Mouse (Mus musculus): ENCODE measurements around the gene Itga6. TPM values are rescaled to one million over a fixed set of nuclear protein-coding genes. Genes with fewer than 3 reads are reported as not detected.
A peak's percentile ranks its signal among the peaks of the same experiment; 100 is the strongest.

Itga6 gene
- polyA plus RNA-seq (2014; fragmentation: Nextera tagmentation; extraction: Ambion mirVana): 54.2 and 59.5 TPM in 2 replicates

DNA sequence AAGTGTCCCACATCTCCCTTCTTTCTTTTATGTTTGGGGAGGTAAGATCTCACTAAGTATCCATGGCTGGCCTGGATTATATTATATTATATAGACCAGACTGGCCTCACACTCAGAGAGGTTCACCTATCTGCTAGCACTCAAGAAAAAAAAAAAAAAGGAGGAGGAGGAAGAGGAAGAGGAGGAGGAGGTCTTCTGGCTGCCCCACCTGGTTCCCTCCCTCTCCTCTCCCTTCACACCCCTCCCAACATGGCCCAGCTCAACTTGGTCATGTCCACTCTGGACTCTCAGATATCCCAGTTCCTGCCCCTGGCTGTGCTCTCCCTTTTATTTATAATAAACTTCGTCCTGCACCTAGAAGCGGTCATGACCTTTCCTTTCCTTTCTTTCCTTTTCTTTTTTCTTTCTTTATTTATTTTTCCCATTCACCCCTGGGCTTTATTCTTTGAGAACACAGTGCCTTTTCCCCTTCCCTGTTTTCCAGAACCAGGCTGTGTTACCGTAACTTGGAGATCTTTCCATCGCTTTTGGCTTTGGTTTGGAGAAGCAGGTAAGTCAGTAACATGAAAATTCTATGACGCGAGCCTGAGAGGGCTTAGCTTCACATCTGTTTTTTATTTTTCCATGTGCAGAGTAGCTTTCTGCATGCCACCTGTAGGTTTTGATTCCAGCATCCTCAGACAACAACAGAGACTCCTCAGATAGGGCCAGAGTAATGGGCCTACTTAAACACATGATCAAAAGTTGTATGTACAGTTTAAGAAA, at the start of gene Itga6:
Gene Itga6, plus strand, starts transcription at position 7 of the 765 bp plus-strand sequence.
- H3K9me3 ChIP-seq (ENCODE audit: control insufficient read depth, low read length): no peaks in the 10 kb centered on the region
- peak within 1 kb of the TSS; percentile 18; the same call in 1 of the 2 replicates for H3K4me2 ChIP-seq (ENCODE audit: low read depth, low read length, severe bottlenecking)
- no peaks in the 10 kb centered on the region for H3K36me3 ChIP-seq (ENCODE audit: control insufficient read depth, insufficient read depth, low read length)
- peaks cover 24% of the 10 kb centered on the region for H3K4me1 ChIP-seq (replicated peaks; ENCODE audit: control insufficient read depth, insufficient read depth, low read length)
- WGBS: 47% methylated on average over 6 of the region's 6 CpGs
- no peak for DNase-seq (ENCODE audit: low spot score)
- H3K9ac ChIP-seq (ENCODE audit: low read length): peak within 1 kb of the TSS; percentile 16
- H3K27ac ChIP-seq (ENCODE audit: low read depth, low read length): 0 out of 2 replicates have a peak within 1 kb of the TSS, but pooled peaks have one; percentile 32
- H3K27me3 ChIP-seq (ENCODE audit: control insufficient read depth, insufficient read depth, low read length): no peaks in the 10 kb centered on the region
- ATAC-seq (replicated peaks; ENCODE audit: low FRiP score): no peak
- H3K4me3 ChIP-seq (ENCODE audit: low read depth, low read length): no peak within 1 kb of the TSS

DNA sequence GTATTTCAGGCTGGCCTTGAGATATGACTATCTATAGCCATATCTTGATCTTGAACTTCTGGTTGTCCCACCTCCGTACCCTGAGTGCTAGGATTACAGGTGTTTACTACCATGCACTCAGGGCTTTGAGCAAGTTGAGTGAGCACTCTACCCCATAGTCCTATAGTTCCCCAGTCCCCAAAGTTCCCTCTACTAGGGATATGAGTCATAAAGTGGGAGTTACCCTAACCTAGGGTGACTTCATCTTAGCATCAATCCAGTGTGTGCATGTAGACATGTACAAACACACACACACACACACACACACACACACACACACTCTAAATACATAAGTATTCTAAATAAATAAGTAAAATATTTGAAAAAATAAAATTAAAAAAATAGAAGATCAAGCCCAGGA, 48.6 kb upstream of the Itga6 start:
- no peaks in the 10 kb centered on the region for H3K27me3 ChIP-seq (ENCODE audit: control insufficient read depth, insufficient read depth, low read length)
- no peak overlapping the region for H3K4me3 ChIP-seq (ENCODE audit: low read depth, low read length)
- H3K4me1 ChIP-seq (replicated peaks; ENCODE audit: control insufficient read depth, insufficient read depth, low read length): no peaks in the 10 kb centered on the region
- no peak overlapping the region for H3K9ac ChIP-seq (ENCODE audit: low read length)
- H3K27ac ChIP-seq (ENCODE audit: low read depth, low read length): no peak overlapping the region
- no peak overlapping the region for H3K4me2 ChIP-seq (ENCODE audit: low read depth, low read length, severe bottlenecking)
- 94% methylated on average over 1 of the region's 1 CpGs for WGBS
- no peaks in the 10 kb centered on the region for H3K36me3 ChIP-seq (ENCODE audit: control insufficient read depth, insufficient read depth, low read length)
- ATAC-seq (replicated peaks; ENCODE audit: low FRiP score) (no peak), DNase-seq (ENCODE audit: low spot score) (no peak)
- H3K9me3 ChIP-seq (ENCODE audit: control insufficient read depth, low read length): no peaks in the 10 kb centered on the region

DNA sequence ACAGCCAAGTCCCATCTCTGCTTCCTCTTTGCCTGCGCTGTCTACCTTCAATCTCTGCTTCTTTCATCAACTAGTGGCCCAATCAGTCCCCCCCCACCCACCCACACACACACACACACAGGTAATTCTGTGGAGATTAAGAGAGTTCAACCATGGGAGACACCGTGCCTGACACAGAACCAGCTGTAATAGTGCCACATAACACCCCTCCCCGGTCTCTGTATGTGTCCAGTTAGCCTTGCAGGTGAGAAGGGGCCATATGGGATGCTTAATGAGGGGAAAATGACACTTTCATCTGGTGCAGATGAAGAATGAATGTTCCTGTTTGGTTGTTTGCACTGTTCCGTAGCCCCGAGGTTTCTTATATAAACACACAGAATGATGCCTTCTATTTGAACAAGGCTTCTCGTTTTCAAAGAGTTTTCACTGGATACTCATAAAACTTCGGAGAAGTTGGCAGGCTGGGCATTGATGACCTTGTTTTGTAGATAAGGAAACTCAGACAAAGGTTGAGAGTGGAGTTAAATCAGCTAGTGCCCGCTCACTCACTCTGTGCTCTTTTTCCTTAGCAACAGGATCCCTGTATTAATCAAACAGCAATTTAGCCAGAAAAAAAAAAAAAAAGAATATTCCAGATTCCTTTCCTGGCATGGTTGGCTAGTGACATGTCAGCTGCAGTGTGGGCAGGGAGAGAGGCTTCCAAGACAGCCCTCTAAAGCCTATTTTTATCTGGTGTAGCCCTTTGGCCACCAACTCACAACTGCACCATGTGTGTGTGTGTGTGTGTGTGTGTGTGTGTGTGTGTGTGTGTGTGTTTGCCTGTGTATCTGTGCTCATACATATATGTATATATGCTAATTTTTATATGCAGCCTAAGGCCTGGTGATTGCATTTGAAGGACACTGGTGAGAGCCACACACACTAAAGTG, 47.7 kb upstream of the Itga6 start:
- 82% methylated on average over 8 of the region's 8 CpGs for WGBS
- H3K9me3 ChIP-seq (ENCODE audit: control insufficient read depth, low read length): no peaks in the 10 kb centered on the region
- H3K4me1 ChIP-seq (replicated peaks; ENCODE audit: control insufficient read depth, insufficient read depth, low read length): no peaks in the 10 kb centered on the region
- ATAC-seq (replicated peaks; ENCODE audit: low FRiP score) (no peak), DNase-seq (ENCODE audit: low spot score) (no peak)
- no peak overlapping the region for H3K27ac ChIP-seq (ENCODE audit: low read depth, low read length)
- no peak overlapping the region for H3K9ac ChIP-seq (ENCODE audit: low read length)
- no peaks in the 10 kb centered on the region for H3K27me3 ChIP-seq (ENCODE audit: control insufficient read depth, insufficient read depth, low read length)
- no peak overlapping the region for H3K4me2 ChIP-seq (ENCODE audit: low read depth, low read length, severe bottlenecking)
- H3K4me3 ChIP-seq (ENCODE audit: low read depth, low read length): no peak overlapping the region
- no peaks in the 10 kb centered on the region for H3K36me3 ChIP-seq (ENCODE audit: control insufficient read depth, insufficient read depth, low read length)

DNA sequence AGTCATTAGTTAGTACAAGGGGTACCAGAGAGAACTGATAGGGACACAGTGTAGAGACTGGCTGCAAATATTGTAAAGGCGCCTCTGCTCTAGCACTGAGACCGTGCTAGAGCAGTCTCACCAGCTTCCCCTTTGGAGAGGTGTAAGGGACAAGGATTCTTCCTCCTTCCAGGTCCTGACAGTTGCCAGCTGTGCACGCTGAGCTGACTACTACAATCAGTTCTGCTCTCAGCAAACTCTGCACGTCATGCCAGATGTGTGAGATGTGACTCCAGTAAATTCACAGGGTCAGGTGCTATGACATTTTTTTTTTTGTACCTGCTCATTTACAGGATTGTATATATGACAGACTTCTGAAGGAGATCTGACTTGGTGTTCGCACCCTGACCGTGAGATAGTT, 47.0 kb upstream of the Itga6 start:
- ATAC-seq (replicated peaks; ENCODE audit: low FRiP score): no peak
- H3K4me3 ChIP-seq (ENCODE audit: low read depth, low read length): no peak overlapping the region
- 85% methylated on average over 6 of the region's 6 CpGs for WGBS

DNA sequence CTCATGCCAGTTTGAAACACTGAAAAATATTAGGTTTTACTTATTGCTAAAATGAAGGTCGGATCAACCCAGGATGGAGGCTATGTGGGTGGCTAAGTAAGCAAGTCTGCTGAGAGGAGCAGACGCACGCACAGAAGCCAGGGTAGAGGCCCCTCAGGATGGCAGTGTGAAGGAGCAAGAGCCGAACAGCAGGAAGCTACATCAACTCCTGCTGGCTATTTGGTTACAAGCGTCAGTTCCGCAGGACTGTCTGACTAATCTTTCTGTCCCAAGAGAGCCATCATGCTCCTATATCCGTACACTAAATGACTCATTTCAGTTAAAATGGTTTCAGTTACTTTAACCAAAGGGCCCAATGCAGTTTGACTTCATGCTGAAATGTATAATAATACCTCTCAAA, 46.5 kb upstream of the Itga6 start:
- Histone ChIP-seq H3K4me2 (ENCODE audit: low read depth, low read length, severe bottlenecking) (no peak overlapping the region), H3K4me1 (replicated peaks; ENCODE audit: control insufficient read depth, insufficient read depth, low read length) (no peaks in the 10 kb centered on the region), H3K9me3 (ENCODE audit: control insufficient read depth, low read length) (no peaks in the 10 kb centered on the region), H3K27me3 (ENCODE audit: control insufficient read depth, insufficient read depth, low read length) (no peaks in the 10 kb centered on the region), H3K27ac (ENCODE audit: low read depth, low read length) (no peak overlapping the region), H3K4me3 (ENCODE audit: low read depth, low read length) (no peak overlapping the region), H3K9ac (ENCODE audit: low read length) (no peak overlapping the region), H3K36me3 (ENCODE audit: control insufficient read depth, insufficient read depth, low read length) (no peaks in the 10 kb centered on the region)
- DNase-seq (ENCODE audit: low spot score) (no peak), ATAC-seq (replicated peaks; ENCODE audit: low FRiP score) (no peak)
- WGBS: 56% methylated on average over 7 of the region's 7 CpGs

More for the DNA sequence above, 47.0 kb upstream of the Itga6 start:
- H3K9me3 ChIP-seq (ENCODE audit: control insufficient read depth, low read length): no peaks in the 10 kb centered on the region
- H3K27ac ChIP-seq (ENCODE audit: low read depth, low read length): no peak overlapping the region
- H3K4me1 ChIP-seq (replicated peaks; ENCODE audit: control insufficient read depth, insufficient read depth, low read length): no peaks in the 10 kb centered on the region
- no peak overlapping the region for H3K9ac ChIP-seq (ENCODE audit: low read length)
- H3K4me2 ChIP-seq (ENCODE audit: low read depth, low read length, severe bottlenecking): no peak overlapping the region
- H3K27me3 ChIP-seq (ENCODE audit: control insufficient read depth, insufficient read depth, low read length): no peaks in the 10 kb centered on the region
- H3K36me3 ChIP-seq (ENCODE audit: control insufficient read depth, insufficient read depth, low read length): no peaks in the 10 kb centered on the region
- DNase-seq (ENCODE audit: low spot score): no peak

DNA sequence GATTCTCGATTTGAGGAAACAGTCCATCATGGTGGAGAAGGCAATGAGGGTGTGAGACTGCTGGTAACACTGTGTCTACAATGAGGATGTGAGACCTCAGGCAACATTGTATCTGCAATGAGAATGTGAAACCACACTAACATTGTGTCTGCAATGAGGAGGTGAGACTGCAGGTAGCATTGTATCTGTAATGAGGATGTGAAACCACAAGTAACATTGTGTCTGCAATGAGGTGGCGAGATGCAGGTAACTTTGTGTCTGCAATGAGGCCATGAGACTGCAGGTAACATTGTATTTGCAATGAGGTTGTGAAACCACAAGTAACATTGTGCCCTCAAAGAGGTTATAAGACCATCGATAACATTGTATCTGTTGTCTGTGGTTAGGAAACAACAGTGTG, 44.1 kb upstream of the Itga6 start:
- Histone ChIP-seq H3K27me3 (ENCODE audit: control insufficient read depth, insufficient read depth, low read length) (no peaks in the 10 kb centered on the region), H3K4me1 (replicated peaks; ENCODE audit: control insufficient read depth, insufficient read depth, low read length) (peaks cover 2% of the 10 kb centered on the region; the same call in 1 of the 2 replicates), H3K4me3 (ENCODE audit: low read depth, low read length) (no peak overlapping the region), H3K4me2 (ENCODE audit: low read depth, low read length, severe bottlenecking) (no peak overlapping the region), H3K9me3 (ENCODE audit: control insufficient read depth, low read length) (no peaks in the 10 kb centered on the region), H3K9ac (ENCODE audit: low read length) (no peak overlapping the region), H3K27ac (ENCODE audit: low read depth, low read length) (no peak overlapping the region), H3K36me3 (ENCODE audit: control insufficient read depth, insufficient read depth, low read length) (no peaks in the 10 kb centered on the region)
- DNase-seq (ENCODE audit: low spot score) (no peak), ATAC-seq (replicated peaks; ENCODE audit: low FRiP score) (no peak)
- 94% methylated on average over 3 of the region's 3 CpGs for WGBS

DNA sequence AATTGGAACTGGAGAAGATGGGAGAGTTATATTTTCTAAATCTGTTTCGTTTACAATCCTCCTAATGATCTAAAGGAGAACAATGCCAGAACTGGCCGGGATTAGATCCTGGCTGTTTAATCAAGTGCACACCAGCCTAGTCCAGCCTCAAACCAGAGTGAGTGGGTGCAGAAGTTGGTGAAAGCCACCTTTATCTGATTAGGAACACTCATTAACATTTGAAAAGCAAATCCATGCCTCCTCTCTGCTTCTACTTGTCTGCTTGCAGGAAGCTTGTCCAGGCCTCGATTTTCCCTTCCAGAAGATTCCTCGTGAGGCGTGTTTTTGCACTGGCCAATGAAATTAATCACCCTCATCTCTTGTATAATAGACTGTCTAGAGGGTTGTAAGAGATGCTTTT, 41.1 kb upstream of the Itga6 start:
- Histone ChIP-seq H3K27me3 (ENCODE audit: control insufficient read depth, insufficient read depth, low read length) (no peaks in the 10 kb centered on the region), H3K4me2 (ENCODE audit: low read depth, low read length, severe bottlenecking) (no peak overlapping the region), H3K9me3 (ENCODE audit: control insufficient read depth, low read length) (no peaks in the 10 kb centered on the region), H3K27ac (ENCODE audit: low read depth, low read length) (no peak overlapping the region), H3K4me3 (ENCODE audit: low read depth, low read length) (no peak overlapping the region), H3K36me3 (ENCODE audit: control insufficient read depth, insufficient read depth, low read length) (no peaks in the 10 kb centered on the region), H3K4me1 (replicated peaks; ENCODE audit: control insufficient read depth, insufficient read depth, low read length) (peaks cover 2% of the 10 kb centered on the region; the same call in 1 of the 2 replicates), H3K9ac (ENCODE audit: low read length) (no peak overlapping the region)
- DNase-seq (ENCODE audit: low spot score) (no peak), ATAC-seq (replicated peaks; ENCODE audit: low FRiP score) (no peak)
- WGBS: 34% methylated on average over 5 of the region's 5 CpGs

DNA sequence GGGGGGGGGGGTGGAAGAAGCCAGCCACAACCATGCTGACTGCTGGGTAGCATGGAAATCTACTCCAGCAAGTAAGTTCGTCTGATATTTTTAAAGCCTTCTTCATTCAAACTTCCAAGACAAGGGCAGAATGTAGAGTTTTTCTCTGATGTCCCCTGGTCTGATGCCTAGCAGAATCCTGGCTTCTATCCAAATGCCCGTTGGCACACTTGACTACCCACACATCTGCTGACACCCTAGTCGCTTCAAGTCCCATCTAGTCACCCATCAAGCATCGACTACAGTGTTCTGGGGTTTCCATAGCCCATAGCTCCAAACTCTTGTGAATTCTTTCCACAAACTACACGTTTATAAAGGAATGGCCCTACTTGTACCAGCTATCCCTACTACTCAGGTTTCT, 36.5 kb upstream of the Itga6 start:
- ATAC-seq (replicated peaks; ENCODE audit: low FRiP score): no peak
- peaks cover 2% of the 10 kb centered on the region; the same call in 1 of the 2 replicates for H3K4me1 ChIP-seq (replicated peaks; ENCODE audit: control insufficient read depth, insufficient read depth, low read length)
- H3K4me3 ChIP-seq (ENCODE audit: low read depth, low read length): no peak overlapping the region
- DNase-seq (ENCODE audit: low spot score): no peak
- no peak overlapping the region for H3K9ac ChIP-seq (ENCODE audit: low read length)
- 87% methylated on average over 5 of the region's 5 CpGs for WGBS
- H3K36me3 ChIP-seq (ENCODE audit: control insufficient read depth, insufficient read depth, low read length): no peaks in the 10 kb centered on the region
- H3K27ac ChIP-seq (ENCODE audit: low read depth, low read length): no peak overlapping the region
- no peak overlapping the region for H3K4me2 ChIP-seq (ENCODE audit: low read depth, low read length, severe bottlenecking)
- H3K27me3 ChIP-seq (ENCODE audit: control insufficient read depth, insufficient read depth, low read length): no peaks in the 10 kb centered on the region
- H3K9me3 ChIP-seq (ENCODE audit: control insufficient read depth, low read length): no peaks in the 10 kb centered on the region
